8 mouse cellular contexts compared by ENCODE assay signal in genomic region chr19:47537300-47537792, GRCm38 (mm10). TPM values are rescaled to one million over a fixed set of nuclear protein-coding genes. Genes with fewer than 3 reads are reported as not detected.
DNase-seq lines count a peak whose midpoint lies in the region; ATAC-seq lines count a peak whose summit lies in the region.

Stn1 (minus strand) TSS chr19:47537507.

- DNase-seq in neural tube, embryonic 11.5 days (ENCODE audit: low spot score), result no peak
- no peak for DNase-seq in neural tube, embryonic 10.5 days (ENCODE audit: extremely low spot score, low spot score)
- DNase-seq in embryonic facial prominence, embryonic 10.5 days (ENCODE audit: low spot score), result peak; percentile 25
- DNase-seq in heart, postnatal 14 days, result peak in 1 of 2 experiments; percentile 44
- DNase-seq in limb, embryonic 10.5 days (ENCODE audit: low spot score), result peak; percentile 35
- no peak for DNase-seq in MN1 (ENCODE audit: low spot score)
- DNase-seq in cerebellum, adult 9-10 months, result no peak

- peak; percentile 26 for ATAC-seq in neural tube, embryonic 11.5 days (ENCODE audit: insufficient read depth, low FRiP score, low TSS enrichment)
- peak; percentile 21 for ATAC-seq in midbrain, embryonic 12.5 days (ENCODE audit: low FRiP score, low read depth)

- H3K9me3 ChIP-seq in neural tube, embryonic 11.5 days (ENCODE audit: control insufficient read depth, low read length), result no peaks in the 10 kb centered on the region
- 0 out of 2 replicates have a peak, but pooled peaks cover 3% of the 10 kb centered on the region for H3K9me3 ChIP-seq in embryonic facial prominence, embryonic 10.5 days
- no peaks in the 10 kb centered on the region for H3K9me3 ChIP-seq in limb, embryonic 10.5 days (replicated peaks)
- 0 out of 2 replicates have a peak, but pooled peaks cover 6% of the 10 kb centered on the region for H3K9me3 ChIP-seq in midbrain, embryonic 12.5 days

- no peaks in the 10 kb centered on the region for H3K36me3 ChIP-seq in neural tube, embryonic 11.5 days (ENCODE audit: control insufficient read depth, insufficient read depth, low read length)
- H3K36me3 ChIP-seq in embryonic facial prominence, embryonic 10.5 days (replicated peaks), result peaks cover 19% of the 10 kb centered on the region
- peaks cover 23% of the 10 kb centered on the region for H3K36me3 ChIP-seq in limb, embryonic 10.5 days
- peaks cover 8% of the 10 kb centered on the region; the same call in 1 of the 2 replicates for H3K36me3 ChIP-seq in midbrain, embryonic 12.5 days

- no peaks in the 10 kb centered on the region for H3K27me3 ChIP-seq in neural tube, embryonic 11.5 days (ENCODE audit: control insufficient read depth, insufficient read depth, low read length)
- H3K27me3 ChIP-seq in embryonic facial prominence, embryonic 10.5 days (replicated peaks; ENCODE audit: low read depth, poor library complexity, severe bottlenecking), result no peaks in the 10 kb centered on the region
- peaks cover 14% of the 10 kb centered on the region; the same call in 1 of the 2 replicates for H3K27me3 ChIP-seq in limb, embryonic 10.5 days (ENCODE audit: low read depth, poor library complexity, severe bottlenecking)
- peaks cover 6% of the 10 kb centered on the region; the same call in 1 of the 2 replicates for H3K27me3 ChIP-seq in midbrain, embryonic 12.5 days

- H3K9ac ChIP-seq in neural tube, embryonic 11.5 days (ENCODE audit: low read length), result peak within 1 kb of the TSS; percentile 61
- peak within 1 kb of the TSS; percentile 63 for H3K9ac ChIP-seq in midbrain, embryonic 12.5 days (replicated peaks)

- intact Hi-C loops in heart, postnatal 14 days (cut with DNase I), result loop anchor here (2.0 kb wide), 1 partner anchor 25 kb away; no protein-coding TSS in a partner anchor

- 3% methylated on average over 10 of the region's 10 CpGs for WGBS in neural tube, embryonic 11.5 days
- WGBS in embryonic facial prominence, embryonic 10.5 days, result 3% methylated on average over 10 of the region's 10 CpGs
- 5% methylated on average over 10 of the region's 10 CpGs for WGBS in limb, embryonic 10.5 days
- WGBS in midbrain, embryonic 12.5 days, result 6% methylated on average over 10 of the region's 10 CpGs

- peak within 1 kb of the TSS; percentile 71 for H3K4me2 ChIP-seq in neural tube, embryonic 11.5 days (ENCODE audit: low read depth)
- H3K4me2 ChIP-seq in midbrain, embryonic 12.5 days (replicated peaks), result peak within 1 kb of the TSS; percentile 68

- peak within 1 kb of the TSS; percentile 53; the same call in 1 of the 2 replicates for H3K27ac ChIP-seq in neural tube, embryonic 11.5 days (ENCODE audit: low read depth, low read length)
- peak within 1 kb of the TSS; percentile 86 for H3K27ac ChIP-seq in embryonic facial prominence, embryonic 10.5 days (replicated peaks)
- peak within 1 kb of the TSS; percentile 89 for H3K27ac ChIP-seq in limb, embryonic 10.5 days
- peak within 1 kb of the TSS; percentile 67 for H3K27ac ChIP-seq in midbrain, embryonic 12.5 days (replicated peaks)

- peak within 1 kb of the TSS; percentile 43 for H3K4me3 ChIP-seq in neural tube, embryonic 11.5 days (ENCODE audit: low read depth, low read length)
- peak within 1 kb of the TSS; percentile 59 for H3K4me3 ChIP-seq in embryonic facial prominence, embryonic 10.5 days
- H3K4me3 ChIP-seq in limb, embryonic 10.5 days, result peak within 1 kb of the TSS; percentile 68
- H3K4me3 ChIP-seq in midbrain, embryonic 12.5 days, result peak within 1 kb of the TSS; percentile 63

- H3K4me1 ChIP-seq in neural tube, embryonic 11.5 days (ENCODE audit: control insufficient read depth, insufficient read depth, low read length), result peaks cover 10% of the 10 kb centered on the region
- H3K4me1 ChIP-seq in embryonic facial prominence, embryonic 10.5 days, result peaks cover 33% of the 10 kb centered on the region
- H3K4me1 ChIP-seq in limb, embryonic 10.5 days, result peaks cover 35% of the 10 kb centered on the region
- H3K4me1 ChIP-seq in midbrain, embryonic 12.5 days, result peaks cover 18% of the 10 kb centered on the region

RNA-seq across cellular contexts. Expression of gene Stn1, which starts in this region (rescaled TPM):
- polyA plus RNA-seq in neural tube, embryonic 11.5 days (2014; fragmentation: Nextera tagmentation; extraction: Ambion mirVana), result 54.8 and 56.7 TPM in 2 replicates
- polyA plus RNA-seq in embryonic facial prominence, embryonic 10.5 days (2016; fragmentation: Nextera tagmentation; extraction: Ambion mirVana), result 68.3 and 70.6 TPM in 2 replicates
- total RNA-seq in heart, postnatal 14 days (2021), result 10 to 100 TPM; 17.3 to 17.8 TPM
- 62.3 and 74.5 TPM in 2 replicates for polyA plus RNA-seq in limb, embryonic 10.5 days (2016; fragmentation: Nextera tagmentation; extraction: Ambion mirVana)
- 41.9 and 45.9 TPM in 2 replicates for polyA plus RNA-seq in midbrain, embryonic 12.5 days (2016; fragmentation: Nextera tagmentation; extraction: Ambion mirVana)

Comparison
In these comparisons a context has a peak if more than half of its experiments do, and no peak if none do; other contexts are left out.
1. DNase-seq: peak in embryonic facial prominence, embryonic 10.5 days (single experiment) and limb, embryonic 10.5 days (single experiment); none in neural tube, embryonic 11.5 days (single experiment), neural tube, embryonic 10.5 days (single experiment), MN1 (single experiment) and cerebellum, adult 9-10 months (single experiment).
2. Peak in every context shown above with its lines, with median percentiles within 50 percentile points of each other: H3K27ac ChIP-seq and H3K4me3 ChIP-seq.